Mouse (Mus musculus): ENCODE data around the gene Apol6. TPM values are rescaled to one million over a fixed set of nuclear protein-coding genes. Genes with fewer than 3 reads are reported as not detected.

Apol6 gene
- total and polyA plus RNA-seq, 2 experiments from 2014 or later, result 0.11 TPM; not detected in 1

DNA sequence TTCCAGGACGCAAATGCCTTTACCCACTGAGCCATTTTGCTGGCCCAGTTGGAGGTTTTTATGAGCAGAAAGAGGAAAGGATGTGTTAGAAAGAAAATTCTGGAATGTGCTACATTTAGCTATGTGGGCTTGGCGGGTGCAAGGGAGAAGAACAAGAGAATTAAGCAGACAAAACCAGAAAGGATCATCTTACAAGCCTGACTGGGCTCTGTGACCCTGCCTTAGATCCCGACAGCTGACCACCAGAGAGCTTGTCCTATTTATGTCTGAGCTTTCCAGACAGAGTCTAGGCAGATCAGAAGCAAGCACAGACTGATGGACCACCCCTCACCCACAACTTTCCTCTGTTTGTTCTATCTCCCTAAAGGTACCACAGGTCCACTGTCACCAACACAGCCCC is 13.3 kb upstream of the Apol6 start:
- Histone ChIP-seq H3K27ac (ENCODE audit: low read depth) (no peak overlapping the region), H3K36me3 (replicated peaks; ENCODE audit: control insufficient read depth, insufficient read depth, low read length) (no peaks in the 10 kb centered on the region), H3K27me3 (ENCODE audit: control insufficient read depth, insufficient read depth, low read length) (no peaks in the 10 kb centered on the region), H3K4me2 (ENCODE audit: low read depth, low read length) (no peak overlapping the region), H3K9ac (replicated peaks; ENCODE audit: low read depth, low read length) (no peak overlapping the region; the same call in 1 of the 2 replicates), H3K4me3 (ENCODE audit: low read depth, low read length) (no peak overlapping the region), H3K9me3 (replicated peaks; ENCODE audit: control insufficient read depth, low read length) (no peaks in the 10 kb centered on the region), H3K4me1 (ENCODE audit: control insufficient read depth, insufficient read depth) (peaks cover 32% of the 10 kb centered on the region)
- WGBS, result 60% methylated on average over 3 of the region's 3 CpGs
- no peak for TF ChIP-seq EP300 (IDR thresholded peaks at IDR 0.05; ENCODE audit: low read depth)
- TF ChIP-seq CTCF (IDR thresholded peaks at IDR 0.05; ENCODE audit: low read depth), result no peak
- ATAC-seq (ENCODE audit: insufficient read depth, low read depth) (no peak), DNase-seq (ENCODE audit: low spot score) (no peak)

GRCm38 (mm10) chr15:77034526-77034925 is 10.0 kb upstream of the Apol6 start:
- no peak overlapping the region for H3K9ac ChIP-seq (replicated peaks; ENCODE audit: low read depth, low read length)
- H3K36me3 ChIP-seq (replicated peaks; ENCODE audit: control insufficient read depth, insufficient read depth, low read length), result no peaks in the 10 kb centered on the region
- 0 out of 2 replicates have a peak overlapping the region, but pooled peaks have one; percentile 99 for H3K27ac ChIP-seq (ENCODE audit: low read depth)
- H3K4me2 ChIP-seq (ENCODE audit: low read depth, low read length), result no peak overlapping the region
- WGBS, result 77% methylated on average over 6 of the region's 6 CpGs
- no peaks in the 10 kb centered on the region for H3K27me3 ChIP-seq (ENCODE audit: control insufficient read depth, insufficient read depth, low read length)
- H3K4me1 ChIP-seq (ENCODE audit: control insufficient read depth, insufficient read depth), result peaks cover 38% of the 10 kb centered on the region
- DNase-seq (ENCODE audit: low spot score) (no peak), ATAC-seq (ENCODE audit: insufficient read depth, low read depth) (no peak)
- TF ChIP-seq EP300 (IDR thresholded peaks at IDR 0.05; ENCODE audit: low read depth), result no peak
- TF ChIP-seq CTCF (IDR thresholded peaks at IDR 0.05; ENCODE audit: low read depth), result no peak
- no peak overlapping the region for H3K4me3 ChIP-seq (ENCODE audit: low read depth, low read length)
- H3K9me3 ChIP-seq (replicated peaks; ENCODE audit: control insufficient read depth, low read length), result no peaks in the 10 kb centered on the region

DNA sequence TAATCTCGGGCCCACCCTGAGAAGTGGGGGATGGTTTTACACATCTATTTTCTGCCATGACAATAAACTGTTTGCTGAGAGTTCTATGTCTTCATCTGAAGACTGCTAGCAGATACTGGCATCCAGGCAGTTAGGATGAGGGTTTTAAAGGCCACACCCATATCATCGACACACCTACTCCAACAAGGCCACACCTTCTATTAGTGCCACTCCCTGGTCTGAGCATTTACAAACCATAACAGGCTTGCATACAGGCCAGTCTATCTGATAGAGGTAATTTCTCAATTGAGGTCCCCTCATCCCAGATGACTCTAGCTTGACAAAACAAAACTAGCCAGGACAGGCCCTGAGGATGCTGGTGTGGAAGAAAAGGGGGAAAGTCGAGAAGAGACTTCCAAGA is 8.9 kb upstream of the Apol6 start:
- Histone ChIP-seq H3K4me2 (ENCODE audit: low read depth, low read length) (no peak overlapping the region), H3K9ac (replicated peaks; ENCODE audit: low read depth, low read length) (peak overlapping the region; percentile 62; the same call in 1 of the 2 replicates), H3K4me1 (ENCODE audit: control insufficient read depth, insufficient read depth) (peaks cover 43% of the 10 kb centered on the region), H3K9me3 (replicated peaks; ENCODE audit: control insufficient read depth, low read length) (no peaks in the 10 kb centered on the region), H3K4me3 (ENCODE audit: low read depth, low read length) (no peak overlapping the region), H3K27ac (ENCODE audit: low read depth) (peak overlapping the region; percentile 99), H3K27me3 (ENCODE audit: control insufficient read depth, insufficient read depth, low read length) (no peaks in the 10 kb centered on the region), H3K36me3 (replicated peaks; ENCODE audit: control insufficient read depth, insufficient read depth, low read length) (no peaks in the 10 kb centered on the region)
- TF ChIP-seq CTCF (IDR thresholded peaks at IDR 0.05; ENCODE audit: low read depth) (no peak), EP300 (IDR thresholded peaks at IDR 0.05; ENCODE audit: low read depth) (no peak)
- no peak for ATAC-seq (ENCODE audit: insufficient read depth, low read depth)
- DNase-seq (ENCODE audit: low spot score), result no peak
- 76% methylated on average over 3 of the region's 3 CpGs for WGBS

DNA sequence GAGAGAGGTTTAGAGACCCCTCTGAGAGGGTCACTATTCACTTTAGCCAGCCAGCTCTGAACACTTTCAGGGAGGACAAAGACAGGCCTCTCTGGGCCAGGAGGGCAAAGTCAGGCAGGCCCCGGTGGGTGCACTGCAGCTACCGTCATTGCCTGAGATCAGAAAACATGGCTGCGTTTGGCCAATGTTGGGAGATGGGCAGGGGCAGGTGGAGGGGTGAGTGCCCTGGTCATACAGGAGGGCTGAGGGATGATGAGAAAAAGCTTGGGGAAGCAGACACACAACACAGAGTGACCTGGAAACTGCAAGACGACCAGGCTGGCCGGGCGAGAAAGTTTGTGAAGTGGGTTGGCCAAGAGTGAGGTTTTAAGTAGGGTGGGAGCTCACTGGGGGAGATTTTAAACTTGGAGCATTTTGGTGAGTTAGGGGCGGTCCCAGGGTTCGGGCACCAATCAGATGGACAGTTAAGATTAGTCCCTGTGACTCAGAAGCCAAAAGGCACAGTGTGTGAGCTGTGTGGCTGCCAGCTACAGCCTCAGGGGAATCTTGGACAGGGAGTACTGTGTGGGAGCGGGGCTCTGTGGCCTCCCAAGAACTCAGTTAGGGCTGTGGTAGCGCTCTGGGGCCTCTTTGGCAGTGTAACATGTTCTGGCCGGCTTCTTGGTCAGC is 8.1 kb upstream of the Apol6 start:
- TF ChIP-seq CTCF (IDR thresholded peaks at IDR 0.05; ENCODE audit: low read depth) (no peak), EP300 (IDR thresholded peaks at IDR 0.05; ENCODE audit: low read depth) (no peak; the same call in 1 of the 2 replicates)
- 0 out of 2 replicates have a peak overlapping the region, but pooled peaks have one; percentile 3 for H3K4me2 ChIP-seq (ENCODE audit: low read depth, low read length)
- DNase-seq (ENCODE audit: low spot score) (no peak), ATAC-seq (ENCODE audit: insufficient read depth, low read depth) (peak; percentile 67)
- no peaks in the 10 kb centered on the region for H3K36me3 ChIP-seq (replicated peaks; ENCODE audit: control insufficient read depth, insufficient read depth, low read length)
- peaks cover 44% of the 10 kb centered on the region for H3K4me1 ChIP-seq (ENCODE audit: control insufficient read depth, insufficient read depth)
- no peaks in the 10 kb centered on the region for H3K27me3 ChIP-seq (ENCODE audit: control insufficient read depth, insufficient read depth, low read length)
- H3K9ac ChIP-seq (replicated peaks; ENCODE audit: low read depth, low read length), result peak overlapping the region; percentile 62
- H3K9me3 ChIP-seq (replicated peaks; ENCODE audit: control insufficient read depth, low read length), result no peaks in the 10 kb centered on the region
- H3K27ac ChIP-seq (ENCODE audit: low read depth), result peak overlapping the region; percentile 99
- H3K4me3 ChIP-seq (ENCODE audit: low read depth, low read length), result no peak overlapping the region
- 27% methylated on average over 11 of the region's 11 CpGs for WGBS

DNA sequence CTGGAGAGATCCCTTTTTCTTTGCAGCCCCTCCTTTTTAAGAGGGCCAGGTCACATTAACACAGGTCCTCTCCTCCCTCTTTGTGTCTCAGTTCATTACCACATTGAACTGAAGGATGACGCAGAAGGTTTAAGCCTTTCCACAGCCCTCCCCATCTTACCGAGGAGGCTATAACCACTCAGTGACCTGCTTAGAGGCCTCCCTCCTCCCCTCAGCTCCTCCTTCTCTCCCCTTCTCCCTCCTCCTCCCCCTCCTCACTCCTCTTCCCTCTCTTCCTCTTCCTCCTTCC is 7.6 kb upstream of the Apol6 start:
- Histone ChIP-seq H3K27ac (ENCODE audit: low read depth) (peak overlapping the region; percentile 99), H3K4me2 (ENCODE audit: low read depth, low read length) (peak overlapping the region; percentile 3; the same call in 1 of the 2 replicates), H3K4me3 (ENCODE audit: low read depth, low read length) (no peak overlapping the region), H3K36me3 (replicated peaks; ENCODE audit: control insufficient read depth, insufficient read depth, low read length) (no peaks in the 10 kb centered on the region), H3K9me3 (replicated peaks; ENCODE audit: control insufficient read depth, low read length) (no peaks in the 10 kb centered on the region), H3K9ac (replicated peaks; ENCODE audit: low read depth, low read length) (peak overlapping the region; percentile 62), H3K27me3 (ENCODE audit: control insufficient read depth, insufficient read depth, low read length) (no peaks in the 10 kb centered on the region), H3K4me1 (ENCODE audit: control insufficient read depth, insufficient read depth) (peaks cover 44% of the 10 kb centered on the region)
- DNase-seq (ENCODE audit: low spot score), result peak; percentile 74
- TF ChIP-seq CTCF (IDR thresholded peaks at IDR 0.05; ENCODE audit: low read depth) (no peak), EP300 (IDR thresholded peaks at IDR 0.05; ENCODE audit: low read depth) (no peak)
- 13% methylated on average over 2 of the region's 2 CpGs for WGBS
- peak; percentile 52; the same call in 1 of the 2 replicates for ATAC-seq (ENCODE audit: insufficient read depth, low read depth)
